In genomic region chr3:144715033-144715432, GRCm38 (mm10) we compare ENCODE assay signal across 21 mouse cellular contexts. TPM values are rescaled to one million over a fixed set of nuclear protein-coding genes. Genes with fewer than 3 reads are reported as not detected.
DNase-seq lines count a peak whose midpoint lies in the region; ATAC-seq lines count a peak whose summit lies in the region.
"Had no signal": no experiment of that assay in that cellular context is flagged by ENCODE, and none has a peak within 500 bp of the region (broad histone marks: within the 10 kb centered on the region; RNA-seq: fewer than 3 reads in every experiment).

No protein-coding gene starts in this region.

- WGBS in heart, embryonic 12.5 days: 86% methylated on average over 7 of the region's 7 CpGs
- WGBS in limb, embryonic 10.5 days: 94% methylated on average over 7 of the region's 7 CpGs

- no peak overlapping the region for H3K4me3 ChIP-seq in heart, embryonic 12.5 days
- peak overlapping the region; percentile 67 for H3K4me3 ChIP-seq in megakaryocyte, embryonic 14.5 days (replicated peaks)
- no peak overlapping the region for H3K4me3 ChIP-seq in limb, embryonic 10.5 days
- H3K4me3 ChIP-seq: embryonic facial prominence, embryonic 13.5 days; erythroblast, embryonic 14.5 days; forebrain, embryonic 12.5 days; hindbrain, embryonic 12.5 days; kidney, embryonic 15.5 days; left cerebral cortex, adult 2 months; limb, embryonic 15.5 days had no signal

- no peaks in the 10 kb centered on the region for H3K27me3 ChIP-seq in heart, embryonic 12.5 days (replicated peaks)
- H3K27me3 ChIP-seq in megakaryocyte, embryonic 14.5 days (replicated peaks): no peaks in the 10 kb centered on the region
- no peaks in the 10 kb centered on the region for H3K27me3 ChIP-seq in limb, embryonic 10.5 days (ENCODE audit: low read depth, poor library complexity, severe bottlenecking)
- H3K27me3 ChIP-seq: embryonic facial prominence, embryonic 13.5 days; forebrain, embryonic 12.5 days; hindbrain, embryonic 12.5 days; kidney, embryonic 15.5 days; limb, embryonic 15.5 days had no signal

- no peaks in the 10 kb centered on the region for H3K9me3 ChIP-seq in heart, embryonic 12.5 days (replicated peaks)
- H3K9me3 ChIP-seq in megakaryocyte, embryonic 14.5 days: no peaks in the 10 kb centered on the region
- H3K9me3 ChIP-seq in limb, embryonic 10.5 days (replicated peaks): no peaks in the 10 kb centered on the region
- H3K9me3 ChIP-seq: embryonic facial prominence, embryonic 13.5 days; forebrain, embryonic 12.5 days; hindbrain, embryonic 12.5 days; kidney, embryonic 15.5 days; limb, embryonic 15.5 days had no signal

- no peak for ATAC-seq in heart, embryonic 12.5 days (ENCODE audit: insufficient number of reproducible peaks, low FRiP score)
- no peak for ATAC-seq in megakaryocyte, adult 5-6 weeks (ENCODE audit: poor library complexity, severe bottlenecking)
- ATAC-seq: intestine, postnatal 0 days had no signal

- peaks cover 40% of the 10 kb centered on the region for H3K4me1 ChIP-seq in heart, embryonic 12.5 days (replicated peaks)
- peaks cover 59% of the 10 kb centered on the region for H3K4me1 ChIP-seq in megakaryocyte, embryonic 14.5 days
- peaks cover 28% of the 10 kb centered on the region for H3K4me1 ChIP-seq in limb, embryonic 10.5 days

- peaks cover 25% of the 10 kb centered on the region for H3K36me3 ChIP-seq in heart, embryonic 12.5 days
- H3K36me3 ChIP-seq in megakaryocyte, embryonic 14.5 days (replicated peaks; ENCODE audit: low read length): peaks cover 58% of the 10 kb centered on the region
- peaks cover 37% of the 10 kb centered on the region for H3K36me3 ChIP-seq in limb, embryonic 10.5 days

- DNase-seq in cerebellum, postnatal 10 days: peak; percentile 6 to 25
- DNase-seq in cerebellum, adult 11 months: no peak
- DNase-seq in heart, postnatal 36 days: no peak
- DNase-seq in embryo, embryonic 11 days: no peak
- DNase-seq in limb, embryonic 10.5 days (ENCODE audit: low spot score): no peak
- DNase-seq: cerebellum, adult 18-20 months; cerebellum, postnatal 25 days; kidney, postnatal 4 days; right cerebral cortex, postnatal 14 days had no signal

- peak overlapping the region; percentile 70 for H3K27ac ChIP-seq in heart, embryonic 12.5 days (ENCODE audit: poor library complexity, severe bottlenecking)
- H3K27ac ChIP-seq in limb, embryonic 10.5 days: no peak overlapping the region
- H3K27ac ChIP-seq: embryonic facial prominence, embryonic 13.5 days; forebrain, embryonic 12.5 days; hindbrain, embryonic 12.5 days; kidney, embryonic 15.5 days; limb, embryonic 15.5 days had no signal

- peak overlapping the region; percentile 60; the same call in 1 of the 2 replicates for H3K9ac ChIP-seq in heart, embryonic 12.5 days
- H3K9ac ChIP-seq: embryonic facial prominence, embryonic 13.5 days; forebrain, embryonic 12.5 days; hindbrain, embryonic 12.5 days; kidney, embryonic 15.5 days; limb, embryonic 15.5 days had no signal

- intact Hi-C loops in heart, postnatal 36 days (cut with DNase I): loop anchor here (5.0 kb wide), 2 partner anchors 518 to 1207 kb away; partner anchors contain the start of gene Bcl10

- 0 out of 2 replicates have a peak overlapping the region, but pooled peaks have one; percentile 19 for H3K4me2 ChIP-seq in heart, embryonic 12.5 days
- H3K4me2 ChIP-seq: embryonic facial prominence, embryonic 13.5 days; forebrain, embryonic 12.5 days; hindbrain, embryonic 12.5 days; kidney, embryonic 15.5 days; limb, embryonic 15.5 days; midbrain, embryonic 11.5 days had no signal

RNA-seq across cellular contexts. Expression of gene Sh3glb1, which starts 5.1 kb away (rescaled TPM):
- 145 and 147 TPM in 2 replicates for polyA plus RNA-seq in heart, embryonic 12.5 days (2016; fragmentation: Nextera tagmentation; extraction: Ambion mirVana)
- 100 to 1,000 TPM; 372 to 397 TPM for total RNA-seq in heart, postnatal 36 days (2021)
- 36.0 and 37.9 TPM in 2 replicates for polyA plus RNA-seq in megakaryocyte, embryonic 14.5 days (2012; ENCODE audit: insufficient read depth, low replicate concordance)
- total RNA-seq in megakaryocyte, adult 5-6 weeks (2015): 255 and 267 TPM in 2 replicates
- total RNA-seq in megakaryocyte, adult 5-6 weeks (2017): 110 TPM in 2 replicates
- polyA plus RNA-seq in limb, embryonic 10.5 days (2016; fragmentation: Nextera tagmentation; extraction: Ambion mirVana): 66.7 and 73.7 TPM in 2 replicates

RNA-seq across cellular contexts. Expression of gene Clca3a1, which starts 45.7 kb away (rescaled TPM):
- 22.1 and 24.1 TPM in 2 replicates for polyA plus RNA-seq in heart, embryonic 12.5 days (2016; fragmentation: Nextera tagmentation; extraction: Ambion mirVana)
- 1 to 10 TPM; 1.0 to 1.2 TPM for total RNA-seq in heart, postnatal 36 days (2021)
- 0.16 TPM in 1 of 2 replicates, not detected in the other for polyA plus RNA-seq in megakaryocyte, embryonic 14.5 days (2012; ENCODE audit: insufficient read depth, low replicate concordance)
- total RNA-seq in megakaryocyte, adult 5-6 weeks (2015): 0.04 and 0.57 TPM in 2 replicates
- total RNA-seq in megakaryocyte, adult 5-6 weeks (2017): 0.04 TPM in 1 of 2 replicates, not detected in the other
- polyA plus RNA-seq in limb, embryonic 10.5 days (2016; fragmentation: Nextera tagmentation; extraction: Ambion mirVana): 0.05 and 0.11 TPM in 2 replicates
- polyA plus RNA-seq: erythroblast, embryonic 14.5 days; midbrain, embryonic 11.5 days had no signal

Comparison
In these comparisons a context has a peak if more than half of its experiments do, and no peak if none do; other contexts are left out.
1. DNase-seq: peak in cerebellum, postnatal 10 days (2 of 2); none in cerebellum, adult 11 months (single experiment), heart, postnatal 36 days (0 of 2), embryo, embryonic 11 days (single experiment) and limb, embryonic 10.5 days (single experiment).
2. RNA of gene Clca3a1, which starts 45.7 kb away (polyA plus RNA-seq): 22.1 to 24.1 TPM in heart, embryonic 12.5 days; 0.16 TPM in megakaryocyte, embryonic 14.5 days and 0.05 to 0.11 TPM in limb, embryonic 10.5 days; every median in the first group is over 10 times any median in the second.